Mouse (Mus musculus): Measurements from ENCODE around the gene Rrp12. TPM values are rescaled to one million over a fixed set of nuclear protein-coding genes. Genes with fewer than 3 reads are reported as not detected.
"Not testable (repeated sequence)": the region's sequence is repeated elsewhere in the genome, so short reads cannot be mapped to it uniquely, and the experiment has no call there.

Gene Rrp12
- total RNA-seq, 2 experiments from 2014 or later = 33.0 to 34.1 TPM

- DNase-seq (ENCODE audit: extremely low spot score in 1 of 2, low spot score in 2 of 2); H3K4me3 ChIP-seq; intact Hi-C loops (cut with DNase I); H3K27ac ChIP-seq: not testable (repeated sequence)
- peak; percentile 26 for TF ChIP-seq CTCF (IDR thresholded peaks at IDR 0.05)
These were observed 18.6 kb upstream of the Rrp12 start for GRCm38 (mm10) chr19:41914592-41914882.

GRCm38 (mm10) chr19:41913774-41914591 lies 18.0 kb upstream of the Rrp12 start:
- DNase-seq (ENCODE audit: extremely low spot score in 1 of 2, low spot score in 2 of 2) = no peak
- intact Hi-C loops (cut with DNase I) = no loop called here
- H3K27ac ChIP-seq = no peak overlapping the region; the same call in 1 of the 2 replicates
- peak overlapping the region; percentile 99 for H3K4me3 ChIP-seq
- no peak for TF ChIP-seq CTCF (IDR thresholded peaks at IDR 0.05)

GRCm38 (mm10) chr19:41912121-41913080 lies 16.4 kb upstream of the Rrp12 start:
- intact Hi-C loops (cut with DNase I) = no loop called here
- no peak; the same call in none of the 2 replicates for TF ChIP-seq CTCF (IDR thresholded peaks at IDR 0.05)
- Histone ChIP-seq H3K27ac (peak overlapping the region; percentile 96), H3K4me3 (peak overlapping the region; percentile 99)
- DNase-seq (ENCODE audit: extremely low spot score in 1 of 2, low spot score in 2 of 2) = peak; percentile 27 to 35

- Histone ChIP-seq H3K27ac (peak within 1 kb of the TSS; percentile 96), H3K4me3 (peak within 1 kb of the TSS; percentile 99)
- intact Hi-C loops (cut with DNase I) = no loop called here
- peak; percentile 96 for DNase-seq (ENCODE audit: extremely low spot score in 1 of 2, low spot score in 2 of 2)
- no peak for TF ChIP-seq CTCF (IDR thresholded peaks at IDR 0.05)
These were observed 15.5 kb upstream of the Rrp12 start, which contains the start of gene Pgam1 for GRCm38 (mm10) chr19:41911178-41912073. Gene Pgam1, plus strand, starts transcription at chr19:41911923.

GRCm38 (mm10) chr19:41910396-41910795 lies 14.4 kb upstream of the Rrp12 start:
- intact Hi-C loops (cut with DNase I) = no loop called here
- no peak overlapping the region for H3K27ac ChIP-seq
- no peak overlapping the region for H3K4me3 ChIP-seq
- no peak for TF ChIP-seq CTCF (IDR thresholded peaks at IDR 0.05)
- no peak for DNase-seq (ENCODE audit: extremely low spot score in 1 of 2, low spot score in 2 of 2)

GRCm38 (mm10) chr19:41908736-41909135 lies 12.8 kb upstream of the Rrp12 start:
- TF ChIP-seq CTCF (IDR thresholded peaks at IDR 0.05) = no peak
- no peak overlapping the region for H3K4me3 ChIP-seq
- no peak for DNase-seq (ENCODE audit: extremely low spot score in 1 of 2, low spot score in 2 of 2)
- H3K27ac ChIP-seq = no peak overlapping the region
- intact Hi-C loops (cut with DNase I) = no loop called here

GRCm38 (mm10) chr19:41907079-41907760 lies 11.2 kb upstream of the Rrp12 start:
- TF ChIP-seq CTCF (IDR thresholded peaks at IDR 0.05) = no peak
- no peak for DNase-seq (ENCODE audit: extremely low spot score in 1 of 2, low spot score in 2 of 2)
- intact Hi-C loops (cut with DNase I) = no loop called here
- no peak overlapping the region for H3K4me3 ChIP-seq
- no peak overlapping the region for H3K27ac ChIP-seq

- TF ChIP-seq CTCF (IDR thresholded peaks at IDR 0.05) = no peak
- H3K4me3 ChIP-seq = no peak overlapping the region
These were observed 10.5 kb upstream of the Rrp12 start for GRCm38 (mm10) chr19:41906311-41907078.

GRCm38 (mm10) chr19:41905246-41905645 lies 9.3 kb upstream of the Rrp12 start:
- no peak overlapping the region for H3K27ac ChIP-seq
- intact Hi-C loops (cut with DNase I) = no loop called here
- no peak for DNase-seq (ENCODE audit: extremely low spot score in 1 of 2, low spot score in 2 of 2)
- H3K4me3 ChIP-seq = no peak overlapping the region
- TF ChIP-seq CTCF (IDR thresholded peaks at IDR 0.05) = no peak

More at GRCm38 (mm10) chr19:41906311-41907078, 10.5 kb upstream of the Rrp12 start:
- no peak overlapping the region for H3K27ac ChIP-seq
- intact Hi-C loops (cut with DNase I) = no loop called here
- DNase-seq (ENCODE audit: extremely low spot score in 1 of 2, low spot score in 2 of 2) = no peak

Measured in left cerebral cortex, adult 2 months (tissue).